Mouse (Mus musculus) spleen, adult 12 weeks (tissue): ENCODE measurements around the gene Zfp609.
"Not testable (repeated sequence)": the region's sequence is repeated elsewhere in the genome, so short reads cannot be mapped to it uniquely, and the experiment has no call there.

Experiments used
- DNase-seq: peaks from one replicate; pipeline ENCODE4 v3.0.0; 2022; ENCODE audit warnings: low spot score

Gene Zfp609

GRCm38 (mm10) chr9:65812841-65813240 lies 14.5 kb downstream of the Zfp609 start:
- DNase-seq = no peak

GRCm38 (mm10) chr9:65811784-65812183 lies 15.6 kb downstream of the Zfp609 start:
- no peak for DNase-seq

GRCm38 (mm10) chr9:65807818-65808217 lies 19.5 kb downstream of the Zfp609 start:
- DNase-seq = no peak

- no peak for DNase-seq
These were observed 20.1 kb downstream of the Zfp609 start for GRCm38 (mm10) chr9:65807251-65807650.

- no peak for DNase-seq
These were observed 27.6 kb downstream of the Zfp609 start for GRCm38 (mm10) chr9:65799770-65800169.

- no peak for DNase-seq
These were observed 31.7 kb downstream of the Zfp609 start for GRCm38 (mm10) chr9:65795651-65796050.

- DNase-seq = no peak
These were observed 33.1 kb downstream of the Zfp609 start for GRCm38 (mm10) chr9:65794313-65794712.

GRCm38 (mm10) chr9:65793506-65793905 lies 33.9 kb downstream of the Zfp609 start:
- no peak for DNase-seq

- DNase-seq = no peak
These were observed 34.3 kb downstream of the Zfp609 start for GRCm38 (mm10) chr9:65793086-65793485.

- no peak for DNase-seq
These were observed 35.5 kb downstream of the Zfp609 start for GRCm38 (mm10) chr9:65791846-65792245.

- no peak for DNase-seq
These were observed 36.3 kb downstream of the Zfp609 start for GRCm38 (mm10) chr9:65791106-65791505.

- DNase-seq = no peak
These were observed 37.6 kb downstream of the Zfp609 start for GRCm38 (mm10) chr9:65789788-65790187.

- no peak for DNase-seq
These were observed 38.8 kb downstream of the Zfp609 start for GRCm38 (mm10) chr9:65788556-65788955.

- DNase-seq = no peak
These were observed 39.5 kb downstream of the Zfp609 start for GRCm38 (mm10) chr9:65787829-65788344.

GRCm38 (mm10) chr9:65786885-65787787 lies 40.2 kb downstream of the Zfp609 start:
- DNase-seq = no peak

GRCm38 (mm10) chr9:65785772-65786368 lies 41.5 kb downstream of the Zfp609 start:
- no peak for DNase-seq

- DNase-seq = not testable (repeated sequence)
These were observed 47.7 kb downstream of the Zfp609 start for GRCm38 (mm10) chr9:65779619-65780018.

GRCm38 (mm10) chr9:65776874-65777432 lies 50.4 kb downstream of the Zfp609 start:
- no peak for DNase-seq

- DNase-seq = no peak
These were observed 51.1 kb downstream of the Zfp609 start for GRCm38 (mm10) chr9:65776137-65776872.

- no peak for DNase-seq
These were observed 53.6 kb downstream of the Zfp609 start for GRCm38 (mm10) chr9:65773783-65774182.

GRCm38 (mm10) chr9:65771011-65771664 lies 56.2 kb downstream of the Zfp609 start:
- DNase-seq = no peak

GRCm38 (mm10) chr9:65762728-65763127 lies 64.6 kb downstream of the Zfp609 start:
- DNase-seq = no peak
